Mouse (Mus musculus) ES-Bruce4 (cell line): Measurements from ENCODE around the gene Eif3l.

Experiments used
- CTCF ChIP-seq: IDR thresholded peaks from one replicate; pipeline ENCODE4 v1.8.1; 2011; ENCODE audit warnings: low read depth, low read length
- EP300 ChIP-seq: IDR thresholded peaks from 2 replicates; pipeline ENCODE4 v1.6.1; 2011; ENCODE audit warnings: low read depth, low read length; ENCODE audit not compliant: insufficient read depth
- POLR2A ChIP-seq: IDR thresholded peaks from one replicate; pipeline ENCODE4 v1.8.1; 2011; ENCODE audit warnings: low read length; ENCODE audit not compliant: insufficient read depth

GRCm38 (mm10) chr15:79135783-79136575 lies 61.0 kb downstream of the Eif3l start:
- TF ChIP-seq CTCF (no peak), POLR2A (no peak), EP300 (no peak)
